Mouse (Mus musculus) thymus, adult 18-20 months (tissue): ENCODE results near the gene A3galt2.

Experiments used
- DNase-seq, 2 experiments: peaks; one replicate each; pipeline ENCODE4 v3.0.0; 2022; ENCODE audit warnings: mixed read lengths in 2 of 2

Gene A3galt2

GRCm38 (mm10) chr4:128728431-128728851, 26.7 kb upstream of the A3galt2 start:
- no peak for DNase-seq

- no peak for DNase-seq
Observed at GRCm38 (mm10) chr4:128729033-128729708, 26.0 kb upstream of the A3galt2 start.

- DNase-seq: no peak
Observed at GRCm38 (mm10) chr4:128729709-128730037, 25.5 kb upstream of the A3galt2 start.

- no peak for DNase-seq
Observed at GRCm38 (mm10) chr4:128730271-128730670, 24.9 kb upstream of the A3galt2 start.

GRCm38 (mm10) chr4:128732794-128733193, 22.4 kb upstream of the A3galt2 start:
- no peak for DNase-seq

GRCm38 (mm10) chr4:128733496-128733895, 21.7 kb upstream of the A3galt2 start:
- DNase-seq: no peak

- no peak for DNase-seq
Observed at GRCm38 (mm10) chr4:128734217-128734616, 20.9 kb upstream of the A3galt2 start.

GRCm38 (mm10) chr4:128734721-128735671, 20.2 kb upstream of the A3galt2 start:
- DNase-seq: peak; percentile 44 to 69

GRCm38 (mm10) chr4:128737137-128737589, 18.0 kb upstream of the A3galt2 start:
- no peak for DNase-seq

- no peak for DNase-seq
Observed at GRCm38 (mm10) chr4:128737825-128738610, 17.1 kb upstream of the A3galt2 start.

GRCm38 (mm10) chr4:128740878-128741277, 14.3 kb upstream of the A3galt2 start:
- no peak for DNase-seq

- no peak for DNase-seq
Observed at GRCm38 (mm10) chr4:128741906-128742305, 13.3 kb upstream of the A3galt2 start.

GRCm38 (mm10) chr4:128742379-128742970, 12.7 kb upstream of the A3galt2 start:
- DNase-seq: no peak

- no peak for DNase-seq
Observed at GRCm38 (mm10) chr4:128743031-128743626, 12.0 kb upstream of the A3galt2 start.

GRCm38 (mm10) chr4:128745160-128745559, 10.0 kb upstream of the A3galt2 start:
- DNase-seq: no peak

GRCm38 (mm10) chr4:128747614-128748270, 7.4 kb upstream of the A3galt2 start:
- DNase-seq: no peak

GRCm38 (mm10) chr4:128748309-128748708, 6.9 kb upstream of the A3galt2 start:
- DNase-seq: no peak

- DNase-seq: no peak
Observed at GRCm38 (mm10) chr4:128751006-128751405, 4.2 kb upstream of the A3galt2 start.

GRCm38 (mm10) chr4:128752031-128752757, 3.0 kb upstream of the A3galt2 start:
- no peak for DNase-seq

GRCm38 (mm10) chr4:128753571-128753970, 1.6 kb upstream of the A3galt2 start:
- no peak for DNase-seq

- DNase-seq: no peak
Observed at GRCm38 (mm10) chr4:128755900-128756299, 736 bp downstream of the A3galt2 start.
